Mouse (Mus musculus): ENCODE results near the gene Copg1. TPM values are rescaled to one million over a fixed set of nuclear protein-coding genes. Genes with fewer than 3 reads are reported as not detected.

Copg1 gene
- polyA plus RNA-seq, 1 experiment from 2014 or later = 147 TPM

GRCm38 (mm10) chr6:87909181-87909580 lies 21.6 kb downstream of the Copg1 start:
- 85% methylated on average over 6 of the region's 6 CpGs for WGBS
- Histone ChIP-seq H3K4me2 (ENCODE audit: low read depth, low read length) (no peak overlapping the region), H3K4me1 (ENCODE audit: control insufficient read depth, insufficient read depth, low read length) (no peaks in the 10 kb centered on the region), H3K27ac (replicated peaks; ENCODE audit: low read depth, low read length) (no peak overlapping the region), H3K4me3 (ENCODE audit: low read depth, low read length) (no peak overlapping the region), H3K9me3 (replicated peaks; ENCODE audit: control insufficient read depth, low read length) (no peaks in the 10 kb centered on the region), H3K36me3 (replicated peaks; ENCODE audit: control insufficient read depth, insufficient read depth, low read depth, low read length) (peaks cover 12% of the 10 kb centered on the region), H3K9ac (replicated peaks; ENCODE audit: low read length) (no peak overlapping the region), H3K27me3 (ENCODE audit: control insufficient read depth, insufficient read depth, low read length) (no peaks in the 10 kb centered on the region)
- ATAC-seq (replicated peaks; ENCODE audit: insufficient number of reproducible peaks, low FRiP score, low TSS enrichment, low read depth) = no peak
- DNase-seq (ENCODE audit: low spot score) = no peak

DNA sequence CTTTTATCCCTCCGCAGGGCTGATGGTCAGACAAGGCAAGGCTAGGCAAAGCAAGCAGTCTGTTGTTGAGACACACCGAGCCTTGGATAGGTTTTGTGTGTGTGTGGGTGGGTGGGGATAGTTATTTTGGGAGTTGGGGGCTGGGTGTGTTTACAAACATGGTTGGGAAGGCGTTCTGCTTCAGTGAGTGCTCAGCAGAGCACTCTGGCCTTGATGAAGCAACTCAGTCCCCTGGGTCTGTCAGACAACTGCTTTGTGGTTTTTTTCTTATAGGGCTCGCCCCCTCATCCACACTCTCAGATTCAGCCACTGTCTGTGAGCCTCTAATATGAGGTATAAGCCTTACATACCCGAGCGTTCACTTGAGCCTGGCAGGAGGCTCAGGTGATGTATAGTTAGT lies 23.9 kb downstream of the Copg1 start:
- H3K4me3 ChIP-seq (ENCODE audit: low read depth, low read length) = no peak overlapping the region
- H3K27ac ChIP-seq (replicated peaks; ENCODE audit: low read depth, low read length) = no peak overlapping the region
- no peaks in the 10 kb centered on the region for H3K27me3 ChIP-seq (ENCODE audit: control insufficient read depth, insufficient read depth, low read length)
- ATAC-seq (replicated peaks; ENCODE audit: insufficient number of reproducible peaks, low FRiP score, low TSS enrichment, low read depth) (no peak), DNase-seq (ENCODE audit: low spot score) (no peak)
- H3K9ac ChIP-seq (replicated peaks; ENCODE audit: low read length) = no peak overlapping the region
- no peaks in the 10 kb centered on the region; the same call in 1 of the 2 replicates for H3K4me1 ChIP-seq (ENCODE audit: control insufficient read depth, insufficient read depth, low read length)
- H3K9me3 ChIP-seq (replicated peaks; ENCODE audit: control insufficient read depth, low read length) = no peaks in the 10 kb centered on the region
- WGBS = 87% methylated on average over 6 of the region's 6 CpGs
- H3K36me3 ChIP-seq (replicated peaks; ENCODE audit: control insufficient read depth, insufficient read depth, low read depth, low read length) = peaks cover 6% of the 10 kb centered on the region
- H3K4me2 ChIP-seq (ENCODE audit: low read depth, low read length) = no peak overlapping the region

DNA sequence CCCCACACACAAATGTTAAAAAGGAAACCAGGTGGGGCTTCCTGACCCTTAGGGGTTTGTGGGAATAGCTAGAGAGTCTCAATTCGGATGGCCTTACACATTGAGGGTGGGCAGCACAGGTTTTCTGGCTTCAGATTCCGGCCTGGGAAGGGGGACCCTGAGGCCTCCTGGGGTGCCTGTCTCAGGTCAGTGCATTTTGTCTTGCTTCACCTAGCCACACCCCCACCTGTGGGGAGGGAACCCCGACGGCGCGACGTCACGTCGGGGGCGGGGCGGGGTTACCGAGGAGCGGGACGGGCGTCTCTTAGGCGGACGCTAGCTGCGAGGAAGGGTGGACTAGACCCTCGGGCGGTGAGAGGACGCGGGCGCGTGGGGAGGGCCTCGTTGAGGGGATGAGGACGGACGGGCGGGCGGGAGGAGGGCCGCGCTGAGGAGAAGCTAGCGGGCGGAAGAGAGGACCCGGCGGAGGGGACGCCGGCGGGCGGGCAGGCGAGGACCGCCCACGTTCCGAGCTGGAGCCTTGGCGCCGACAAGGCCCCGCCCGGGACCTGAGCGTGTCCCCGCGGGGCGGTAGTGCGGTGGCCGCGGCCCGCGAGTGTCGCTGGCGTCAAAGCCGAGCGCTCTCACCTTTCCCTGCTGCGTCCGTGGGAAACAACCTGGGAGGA lies 26.2 kb downstream of the Copg1 start, which contains the start of gene Hmces:
Hmces (plus strand) TSS at position 275 of the 665 bp plus-strand sequence.
- WGBS = under 1% methylated on average over 60 of the region's 62 CpGs
- Histone ChIP-seq H3K36me3 (replicated peaks; ENCODE audit: control insufficient read depth, insufficient read depth, low read depth, low read length) (peaks cover 3% of the 10 kb centered on the region), H3K27me3 (ENCODE audit: control insufficient read depth, insufficient read depth, low read length) (no peaks in the 10 kb centered on the region), H3K9me3 (replicated peaks; ENCODE audit: control insufficient read depth, low read length) (no peaks in the 10 kb centered on the region), H3K4me1 (ENCODE audit: control insufficient read depth, insufficient read depth, low read length) (no peaks in the 10 kb centered on the region; the same call in 1 of the 2 replicates), H3K4me2 (ENCODE audit: low read depth, low read length) (peak within 1 kb of the TSS; percentile 87), H3K9ac (replicated peaks; ENCODE audit: low read length) (peak within 1 kb of the TSS; percentile 83), H3K4me3 (ENCODE audit: low read depth, low read length) (peak within 1 kb of the TSS; percentile 91), H3K27ac (replicated peaks; ENCODE audit: low read depth, low read length) (peak within 1 kb of the TSS; percentile 73)
- ATAC-seq (replicated peaks; ENCODE audit: insufficient number of reproducible peaks, low FRiP score, low TSS enrichment, low read depth) (peak; percentile 84), DNase-seq (ENCODE audit: low spot score) (peak; percentile 80)

- no peaks in the 10 kb centered on the region for H3K27me3 ChIP-seq (ENCODE audit: control insufficient read depth, insufficient read depth, low read length)
- ATAC-seq (replicated peaks; ENCODE audit: insufficient number of reproducible peaks, low FRiP score, low TSS enrichment, low read depth) = peak; percentile 82
- no peaks in the 10 kb centered on the region for H3K9me3 ChIP-seq (replicated peaks; ENCODE audit: control insufficient read depth, low read length)
- H3K4me3 ChIP-seq (ENCODE audit: low read depth, low read length) = peak overlapping the region; percentile 91
- peaks cover 3% of the 10 kb centered on the region; the same call in 1 of the 2 replicates for H3K36me3 ChIP-seq (replicated peaks; ENCODE audit: control insufficient read depth, insufficient read depth, low read depth, low read length)
- 4% methylated on average over 35 of the region's 35 CpGs for WGBS
- peak overlapping the region; percentile 73 for H3K27ac ChIP-seq (replicated peaks; ENCODE audit: low read depth, low read length)
- H3K4me2 ChIP-seq (ENCODE audit: low read depth, low read length) = peak overlapping the region; percentile 87
- H3K9ac ChIP-seq (replicated peaks; ENCODE audit: low read length) = peak overlapping the region; percentile 83
- no peaks in the 10 kb centered on the region; the same call in 1 of the 2 replicates for H3K4me1 ChIP-seq (ENCODE audit: control insufficient read depth, insufficient read depth, low read length)
- DNase-seq (ENCODE audit: low spot score) = peak; percentile 50
Measured at GRCm38 (mm10) chr6:87914326-87915102, 26.9 kb downstream of the Copg1 start.

DNA sequence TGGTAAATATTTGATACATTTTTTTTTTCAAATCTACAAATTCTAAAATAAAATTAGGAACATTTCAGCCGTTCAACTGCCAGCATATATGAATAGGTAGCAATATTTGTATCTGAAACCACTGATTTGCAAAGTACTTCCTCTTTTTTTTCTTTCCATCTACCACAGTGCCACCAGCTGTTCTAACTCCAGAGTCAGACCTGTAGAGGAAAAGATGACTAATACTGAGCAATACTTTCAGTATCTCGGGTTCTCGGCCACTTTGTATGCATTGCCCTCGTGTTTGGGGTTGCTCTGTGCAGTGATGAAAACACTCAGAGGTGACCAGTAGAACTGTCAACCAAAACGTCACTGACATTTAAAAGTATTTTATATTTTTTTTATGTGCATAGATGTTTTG lies 28.3 kb downstream of the Copg1 start:
- Histone ChIP-seq H3K9ac (replicated peaks; ENCODE audit: low read length) (no peak overlapping the region), H3K4me1 (ENCODE audit: control insufficient read depth, insufficient read depth, low read length) (no peaks in the 10 kb centered on the region; the same call in 1 of the 2 replicates), H3K27me3 (ENCODE audit: control insufficient read depth, insufficient read depth, low read length) (no peaks in the 10 kb centered on the region), H3K9me3 (replicated peaks; ENCODE audit: control insufficient read depth, low read length) (no peaks in the 10 kb centered on the region), H3K36me3 (replicated peaks; ENCODE audit: control insufficient read depth, insufficient read depth, low read depth, low read length) (peaks cover 3% of the 10 kb centered on the region; the same call in 1 of the 2 replicates), H3K27ac (replicated peaks; ENCODE audit: low read depth, low read length) (no peak overlapping the region), H3K4me3 (ENCODE audit: low read depth, low read length) (no peak overlapping the region), H3K4me2 (ENCODE audit: low read depth, low read length) (no peak overlapping the region)
- 87% methylated on average over 5 of the region's 5 CpGs for WGBS
- DNase-seq (ENCODE audit: low spot score) (no peak), ATAC-seq (replicated peaks; ENCODE audit: insufficient number of reproducible peaks, low FRiP score, low TSS enrichment, low read depth) (no peak)

GRCm38 (mm10) chr6:87921201-87921600 lies 33.6 kb downstream of the Copg1 start:
- ATAC-seq (replicated peaks; ENCODE audit: insufficient number of reproducible peaks, low FRiP score, low TSS enrichment, low read depth) (no peak), DNase-seq (ENCODE audit: low spot score) (no peak)
- Histone ChIP-seq H3K4me2 (ENCODE audit: low read depth, low read length) (no peak overlapping the region), H3K4me3 (ENCODE audit: low read depth, low read length) (no peak overlapping the region), H3K4me1 (ENCODE audit: control insufficient read depth, insufficient read depth, low read length) (no peaks in the 10 kb centered on the region), H3K9ac (replicated peaks; ENCODE audit: low read length) (no peak overlapping the region), H3K27me3 (ENCODE audit: control insufficient read depth, insufficient read depth, low read length) (no peaks in the 10 kb centered on the region), H3K36me3 (replicated peaks; ENCODE audit: control insufficient read depth, insufficient read depth, low read depth, low read length) (peaks cover 3% of the 10 kb centered on the region), H3K27ac (replicated peaks; ENCODE audit: low read depth, low read length) (no peak overlapping the region), H3K9me3 (replicated peaks; ENCODE audit: control insufficient read depth, low read length) (no peaks in the 10 kb centered on the region)
- WGBS = 92% methylated on average over 4 of the region's 4 CpGs

DNA sequence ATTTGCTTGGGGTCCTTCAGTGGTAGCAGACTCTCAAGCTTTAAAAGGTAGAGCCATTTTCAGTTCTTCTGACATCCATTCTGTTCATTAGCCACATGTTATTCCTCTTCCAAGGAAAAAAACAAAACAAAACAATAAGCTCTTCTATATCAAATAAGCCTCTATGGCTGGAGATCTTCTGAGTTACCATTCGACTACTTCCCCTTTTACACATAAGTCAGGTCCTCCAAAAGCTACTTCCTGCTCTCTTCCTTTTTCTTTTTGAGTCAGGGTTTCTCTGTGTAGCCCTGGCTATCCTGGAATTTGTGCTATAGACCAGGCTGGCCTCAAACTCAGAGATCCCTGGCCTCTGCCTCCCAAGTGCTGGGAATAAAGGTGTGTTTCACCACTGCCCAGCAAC lies 36.0 kb downstream of the Copg1 start:
- Histone ChIP-seq H3K4me3 (ENCODE audit: low read depth, low read length) (no peak overlapping the region), H3K9me3 (replicated peaks; ENCODE audit: control insufficient read depth, low read length) (no peaks in the 10 kb centered on the region), H3K36me3 (replicated peaks; ENCODE audit: control insufficient read depth, insufficient read depth, low read depth, low read length) (peaks cover 3% of the 10 kb centered on the region), H3K4me2 (ENCODE audit: low read depth, low read length) (no peak overlapping the region), H3K9ac (replicated peaks; ENCODE audit: low read length) (no peak overlapping the region), H3K27me3 (ENCODE audit: control insufficient read depth, insufficient read depth, low read length) (no peaks in the 10 kb centered on the region), H3K4me1 (ENCODE audit: control insufficient read depth, insufficient read depth, low read length) (no peaks in the 10 kb centered on the region), H3K27ac (replicated peaks; ENCODE audit: low read depth, low read length) (no peak overlapping the region)
- DNase-seq (ENCODE audit: low spot score) (no peak), ATAC-seq (replicated peaks; ENCODE audit: insufficient number of reproducible peaks, low FRiP score, low TSS enrichment, low read depth) (no peak)
- 85% methylated on average over 1 of the region's 1 CpGs for WGBS

DNA sequence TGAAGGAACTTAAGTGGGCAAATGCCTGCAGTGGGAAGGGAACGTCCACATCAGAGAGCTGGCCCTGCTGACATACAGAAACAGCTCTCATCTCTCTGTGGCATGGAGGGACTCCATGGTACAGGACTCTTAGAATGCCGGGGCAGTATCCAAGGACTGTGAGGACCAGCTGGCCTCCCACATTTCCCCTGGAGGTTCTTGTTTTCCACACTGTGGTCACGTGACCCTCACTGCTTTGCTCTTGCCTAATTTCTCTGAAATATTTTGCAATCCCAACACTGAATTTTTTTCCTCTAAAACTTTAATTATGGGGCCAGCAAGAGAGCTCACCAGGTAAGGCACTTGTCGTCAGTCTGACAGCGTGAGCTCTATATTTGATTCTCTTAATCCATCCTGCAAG lies 47.4 kb downstream of the Copg1 start:
- H3K4me2 ChIP-seq (ENCODE audit: low read depth, low read length) = no peak overlapping the region
- no peak overlapping the region for H3K27ac ChIP-seq (replicated peaks; ENCODE audit: low read depth, low read length)
- H3K27me3 ChIP-seq (ENCODE audit: control insufficient read depth, insufficient read depth, low read length) = no peaks in the 10 kb centered on the region
- no peak overlapping the region for H3K4me3 ChIP-seq (ENCODE audit: low read depth, low read length)
- no peaks in the 10 kb centered on the region; the same call in none of the 2 replicates for H3K36me3 ChIP-seq (replicated peaks; ENCODE audit: control insufficient read depth, insufficient read depth, low read depth, low read length)
- H3K4me1 ChIP-seq (ENCODE audit: control insufficient read depth, insufficient read depth, low read length) = no peaks in the 10 kb centered on the region
- DNase-seq (ENCODE audit: low spot score) = no peak
- H3K9ac ChIP-seq (replicated peaks; ENCODE audit: low read length) = no peak overlapping the region
- no peaks in the 10 kb centered on the region for H3K9me3 ChIP-seq (replicated peaks; ENCODE audit: control insufficient read depth, low read length)
- no peak for ATAC-seq (replicated peaks; ENCODE audit: insufficient number of reproducible peaks, low FRiP score, low TSS enrichment, low read depth)
- 82% methylated on average over 5 of the region's 5 CpGs for WGBS
